Mouse (Mus musculus): ENCODE measurements around the gene Ppp1r8.
"Not testable (repeated sequence)": the region's sequence is repeated elsewhere in the genome, so short reads cannot be mapped to it uniquely, and the experiment has no call there.

Gene Ppp1r8

DNA sequence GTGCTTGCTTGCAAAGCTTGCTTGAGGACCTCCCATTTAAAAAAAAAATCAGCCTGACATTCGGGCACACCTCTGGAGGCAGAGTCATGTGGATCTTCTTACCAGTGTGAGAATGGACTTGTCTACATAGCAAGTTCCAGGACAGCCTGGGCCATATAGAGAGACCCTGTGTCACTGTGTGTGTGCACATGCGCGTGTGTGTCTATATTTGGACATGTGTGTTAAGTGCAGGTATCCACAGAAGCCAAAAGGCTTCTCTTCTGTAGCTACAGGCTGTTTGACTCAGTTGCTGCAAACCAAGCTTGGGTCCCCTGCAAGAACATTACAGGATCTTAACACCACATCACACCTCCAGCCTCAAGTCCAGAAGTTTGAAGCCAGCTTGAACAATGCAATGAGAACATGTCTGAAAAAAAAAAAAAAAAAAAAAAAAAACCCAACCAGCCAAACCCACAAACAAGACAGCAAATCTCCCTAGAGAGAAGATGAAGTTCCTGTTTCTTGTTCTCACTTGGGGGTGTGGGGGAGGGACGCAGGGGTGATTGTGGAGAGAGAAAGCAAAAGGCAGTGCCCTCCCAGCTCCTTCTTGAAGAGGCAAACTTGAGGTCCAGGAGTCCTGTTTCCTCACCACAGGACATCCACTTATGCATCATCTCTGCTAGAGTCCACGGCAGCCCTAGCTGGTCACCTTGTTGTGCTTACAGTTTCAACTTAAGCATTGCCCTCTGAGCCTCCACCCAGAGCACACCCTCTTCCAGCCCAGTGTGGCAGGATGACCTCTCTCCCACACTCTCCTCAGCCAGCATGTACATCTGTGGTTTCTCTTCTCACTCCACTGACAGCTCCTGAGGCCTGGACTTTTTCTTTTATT, 35.0 kb downstream of the Ppp1r8 start:
- no peak for DNase-seq (ENCODE audit: extremely low read depth, low read depth)

DNA sequence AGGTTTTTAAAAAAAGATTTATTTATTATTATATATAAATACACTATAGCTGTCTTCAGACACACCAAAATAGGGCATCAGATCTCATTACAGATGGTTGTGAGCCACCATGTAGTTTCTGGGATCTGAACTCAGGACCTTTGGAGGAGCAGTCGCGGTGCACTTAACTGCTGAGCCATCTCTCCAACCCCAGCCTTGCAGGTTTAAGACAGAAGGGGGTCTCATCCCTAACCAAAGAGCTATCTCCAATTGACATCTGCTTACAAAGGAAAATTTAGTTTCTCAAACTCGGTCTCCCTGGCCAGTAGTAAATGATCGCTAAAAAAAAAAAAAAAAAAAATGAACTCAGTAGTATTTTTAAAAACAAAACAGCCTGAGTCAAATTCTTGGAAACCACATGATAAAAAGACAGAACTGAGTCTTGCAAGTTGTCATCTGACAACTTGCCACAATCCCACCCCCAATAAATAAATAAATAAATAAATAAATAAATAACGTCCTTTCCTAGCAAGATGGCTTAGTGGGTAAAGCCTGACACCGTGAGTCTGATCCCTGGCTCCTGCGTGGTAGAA, 36.3 kb downstream of the Ppp1r8 start:
- no peak for DNase-seq (ENCODE audit: extremely low read depth, low read depth)

DNA sequence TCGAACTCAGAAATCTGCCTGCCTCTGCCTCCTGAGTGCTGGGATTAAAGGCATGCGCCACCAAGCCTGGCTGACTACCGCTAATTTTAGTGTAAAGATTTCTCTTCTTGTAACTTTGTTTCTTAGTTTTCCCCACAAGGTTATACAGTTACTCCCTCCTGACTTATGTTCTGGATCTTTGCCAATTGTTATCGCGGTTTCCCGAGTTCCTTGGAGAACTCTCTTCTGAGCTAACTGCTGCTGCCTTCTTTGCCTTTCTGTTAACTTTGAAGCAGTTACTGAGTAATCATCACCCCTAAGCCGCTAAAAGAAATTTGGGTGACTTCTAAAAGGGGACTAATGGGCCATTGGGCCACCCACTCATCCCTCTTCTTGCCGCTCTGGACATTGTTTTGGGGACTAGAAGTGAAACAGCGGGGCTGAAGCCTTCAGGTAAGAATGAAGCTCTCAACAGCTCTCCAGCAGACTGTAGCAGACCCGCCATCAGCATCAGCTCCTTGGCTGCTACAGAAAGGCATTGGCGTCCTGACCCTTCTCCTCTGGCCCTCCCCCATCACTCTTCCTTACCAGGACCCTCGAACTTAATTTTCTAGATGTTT, 37.3 kb downstream of the Ppp1r8 start:
- DNase-seq (ENCODE audit: extremely low read depth, low read depth) = peak; percentile 97

DNA sequence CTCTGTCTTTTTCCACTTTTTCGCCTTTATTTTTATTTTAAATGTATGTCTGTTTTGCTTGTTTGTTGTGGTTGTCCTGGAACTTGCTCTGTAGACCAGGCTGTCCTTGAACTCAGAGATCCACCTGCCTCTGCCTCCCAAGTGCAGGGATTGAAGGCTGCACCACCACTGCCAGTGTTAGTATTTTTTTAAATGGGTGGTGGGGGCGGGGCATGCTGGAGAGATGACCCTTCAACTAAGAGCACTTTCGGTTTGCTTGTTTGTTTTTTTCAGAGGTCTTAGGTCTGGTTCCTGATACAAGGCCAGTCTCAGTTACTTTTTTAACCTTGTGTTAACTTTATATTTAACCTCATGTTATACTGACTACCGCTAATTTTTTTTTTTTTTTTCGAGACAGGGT, 37.8 kb downstream of the Ppp1r8 start:
- DNase-seq (ENCODE audit: extremely low read depth, low read depth) = no peak

DNA sequence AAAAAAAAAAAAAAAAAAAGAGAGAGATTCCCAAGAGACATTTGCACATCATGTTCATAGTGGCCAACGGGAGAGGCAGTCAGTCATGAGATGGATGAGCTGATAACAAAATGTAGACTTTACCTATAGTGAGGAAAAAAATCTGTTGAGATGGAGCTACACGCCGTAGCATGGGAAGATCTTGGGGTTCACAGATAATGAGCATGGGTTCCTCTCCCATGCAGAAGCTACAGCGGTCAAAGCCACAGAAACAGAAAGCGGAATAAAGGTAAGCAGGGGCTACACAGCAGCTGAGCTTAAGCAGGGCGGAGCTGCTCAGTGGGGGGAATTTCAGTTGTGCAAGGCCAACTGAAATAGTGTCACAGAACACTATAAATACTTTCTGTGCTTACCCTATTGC, 38.6 kb downstream of the Ppp1r8 start:
- DNase-seq (ENCODE audit: extremely low read depth, low read depth) = peak; percentile 85

DNA sequence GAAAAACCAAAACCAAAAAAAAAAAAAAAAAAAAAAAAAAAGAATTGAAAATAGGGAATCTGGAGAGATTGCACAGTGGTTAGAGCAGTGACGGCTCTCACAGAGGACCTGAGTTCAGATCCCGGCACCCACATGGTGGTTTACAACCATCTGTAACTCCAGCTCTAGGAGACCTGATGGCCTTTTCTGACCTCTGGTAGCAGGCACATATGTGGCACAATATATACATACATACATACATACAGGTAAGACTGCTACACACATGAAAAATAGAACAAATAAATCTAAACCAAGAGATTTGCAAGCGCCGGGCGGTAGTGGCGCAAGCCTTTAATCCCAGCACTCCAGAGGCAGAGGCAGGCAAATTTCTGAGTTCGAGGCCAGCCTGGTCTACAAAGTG, 39.1 kb downstream of the Ppp1r8 start:
- no peak for DNase-seq (ENCODE audit: extremely low read depth, low read depth)

DNA sequence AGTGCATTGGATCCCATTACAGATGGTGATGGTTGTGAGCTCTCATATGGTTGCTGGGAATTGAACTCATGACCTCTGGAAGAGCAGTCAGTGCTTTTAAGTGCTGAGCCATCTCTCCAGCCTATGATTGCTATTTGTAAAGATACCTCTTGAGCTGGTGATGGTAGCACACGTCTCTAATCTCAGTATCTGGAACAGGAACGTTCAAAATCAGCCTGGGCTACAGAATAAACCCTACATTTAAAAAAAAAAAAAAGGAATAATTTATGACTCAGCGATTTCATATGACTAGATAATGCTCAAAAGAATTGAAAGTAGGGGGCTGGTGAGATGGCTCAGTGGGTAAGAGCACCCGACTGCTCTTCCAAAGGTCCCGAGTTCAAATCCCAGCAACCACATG, 39.8 kb downstream of the Ppp1r8 start:
- DNase-seq (ENCODE audit: extremely low read depth, low read depth) = no peak

DNA sequence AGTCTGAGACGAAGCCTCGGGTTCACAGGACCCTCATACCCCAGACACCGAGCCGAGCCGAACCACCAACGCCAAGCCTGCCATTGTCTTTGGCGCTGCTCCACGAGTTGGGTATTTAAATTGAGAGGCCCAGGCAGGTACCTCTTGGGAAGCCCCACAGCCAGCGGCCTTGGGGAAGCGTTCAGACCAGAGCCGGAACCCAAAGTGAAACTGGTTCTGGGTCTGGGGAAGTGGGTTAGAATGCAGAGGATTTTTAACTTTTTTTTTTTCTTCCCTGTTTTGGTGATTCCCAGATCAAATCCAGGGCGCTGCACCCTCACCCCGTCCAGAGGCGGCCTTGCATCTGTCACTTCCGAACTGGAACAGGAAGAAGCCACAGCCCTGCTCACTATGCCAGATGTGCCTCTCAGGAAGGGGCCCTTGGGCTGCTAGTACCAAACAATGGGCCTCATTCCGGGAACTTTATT, 40.8 kb downstream of the Ppp1r8 start:
- DNase-seq (ENCODE audit: extremely low read depth, low read depth) = no peak

DNA sequence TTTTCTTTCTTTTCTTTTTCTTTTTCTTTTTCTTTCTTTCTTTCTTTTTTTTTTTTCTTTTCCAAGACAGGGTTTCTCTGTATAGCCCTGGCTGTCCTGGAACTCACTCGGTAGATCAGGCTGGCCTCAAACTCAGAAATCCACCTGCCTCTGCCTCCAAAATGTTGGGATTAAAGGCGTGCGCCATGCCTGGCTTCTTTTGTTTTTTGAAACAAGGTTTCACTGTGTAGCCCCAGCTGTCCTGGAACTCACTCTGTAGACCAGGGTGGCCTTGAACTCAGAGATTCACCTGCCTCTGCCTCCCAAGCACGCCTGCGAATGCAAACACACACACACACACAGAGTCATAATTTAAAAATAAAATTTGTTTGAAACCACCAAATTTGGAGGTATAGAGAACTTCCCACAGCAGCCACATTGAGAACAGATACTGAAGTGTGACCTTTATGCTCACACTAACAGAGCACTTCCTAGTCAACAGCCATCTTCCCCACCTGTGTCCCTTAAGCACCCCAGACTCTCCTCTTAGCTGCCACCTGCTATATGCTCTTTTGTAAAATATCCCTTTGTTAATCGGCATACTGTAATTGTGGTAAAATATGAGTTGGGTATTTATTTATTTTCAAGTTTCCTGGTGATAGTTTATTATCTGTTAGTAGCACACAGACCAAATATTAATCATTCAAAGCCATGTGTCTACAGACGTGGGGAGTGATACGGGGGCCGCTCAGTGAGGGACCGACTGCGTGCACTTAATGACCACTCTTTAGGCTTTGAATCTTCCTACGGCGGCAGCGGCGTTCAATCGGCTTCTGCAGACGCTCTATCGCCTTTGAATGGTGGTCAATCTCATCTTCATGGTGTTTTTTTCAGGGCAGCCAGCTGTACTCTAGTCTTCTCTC, 41.5 kb downstream of the Ppp1r8 start:
- no peak for DNase-seq (ENCODE audit: extremely low read depth, low read depth)

DNA sequence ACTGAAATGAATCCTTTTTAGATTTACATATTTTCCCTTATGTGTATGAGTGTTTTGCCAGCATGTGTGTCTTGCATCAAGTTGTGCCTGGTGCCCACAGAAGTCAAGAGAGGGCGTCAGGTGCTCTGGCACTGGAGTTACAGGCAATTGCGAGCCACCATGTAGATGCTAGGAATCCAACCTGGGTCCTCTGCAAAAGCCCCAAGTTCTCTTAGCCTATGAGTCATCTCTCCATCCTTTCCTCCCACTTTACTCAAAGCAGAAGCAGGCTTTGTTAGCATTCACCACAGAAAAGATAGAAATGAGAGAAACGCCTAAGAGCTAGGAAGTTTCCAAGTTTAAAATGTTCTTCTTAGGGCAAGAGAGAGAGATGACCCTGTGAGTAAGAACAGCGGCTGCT, 43.1 kb downstream of the Ppp1r8 start:
- DNase-seq (ENCODE audit: extremely low read depth, low read depth) = no peak

DNA sequence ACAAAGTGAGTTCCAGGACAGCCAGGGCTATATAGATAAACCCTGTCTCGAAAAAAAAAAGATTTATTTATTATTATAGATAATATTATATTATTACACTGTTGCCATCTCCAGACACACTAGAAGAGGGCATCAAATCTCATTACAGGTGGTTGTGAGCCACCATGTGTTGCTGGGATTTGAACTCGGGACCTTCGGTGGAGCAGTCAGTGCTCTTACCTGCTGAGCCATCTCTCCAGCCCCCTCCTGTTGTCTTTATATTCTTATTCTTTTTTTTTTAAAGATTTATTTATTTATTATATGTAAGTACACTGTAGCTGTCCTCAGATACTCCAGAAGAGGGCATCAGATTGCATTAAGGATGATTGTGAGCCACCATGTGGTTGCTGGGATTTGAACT, 44.3 kb downstream of the Ppp1r8 start:
- not testable (repeated sequence) for DNase-seq (ENCODE audit: extremely low read depth, low read depth)

DNA sequence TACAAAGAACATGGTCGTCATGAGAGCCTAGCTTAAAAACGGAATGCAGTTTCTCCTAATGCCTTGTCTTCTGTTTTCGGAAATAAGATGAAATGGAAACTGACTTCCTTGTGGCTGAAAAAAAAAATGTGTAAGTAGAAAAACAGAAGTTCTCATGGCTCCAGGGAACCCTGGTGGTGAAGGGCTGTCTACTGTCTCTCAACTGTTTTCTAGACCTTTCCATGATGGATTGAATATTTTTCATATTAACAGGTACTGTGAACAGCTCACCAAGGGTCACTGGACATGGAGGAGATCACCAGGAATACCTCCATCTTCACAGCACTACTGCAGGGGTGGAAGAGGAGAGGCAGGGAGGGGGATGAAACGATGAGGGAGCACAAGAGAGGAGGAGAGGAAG, 44.9 kb downstream of the Ppp1r8 start:
- no peak for DNase-seq (ENCODE audit: extremely low read depth, low read depth)

DNA sequence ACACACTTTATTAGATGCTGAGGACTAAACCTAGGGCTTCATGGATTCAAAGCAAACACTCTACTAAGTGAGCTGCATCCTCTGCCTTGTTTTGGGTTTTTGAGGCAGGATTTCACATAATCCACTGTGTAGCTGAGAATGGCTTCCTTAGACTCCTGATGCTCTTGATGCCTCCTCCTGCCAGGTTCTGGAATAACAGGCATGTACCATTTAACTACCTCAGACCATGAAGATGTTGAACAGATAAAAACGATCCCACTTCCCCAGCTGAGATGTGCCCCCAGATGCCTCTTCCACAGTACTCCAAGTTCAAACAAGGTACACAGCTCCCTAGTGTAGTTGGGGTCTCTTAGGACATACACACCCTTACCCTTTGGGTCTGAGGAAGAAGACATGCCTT, 45.5 kb downstream of the Ppp1r8 start:
- no peak for DNase-seq (ENCODE audit: extremely low read depth, low read depth)

DNA sequence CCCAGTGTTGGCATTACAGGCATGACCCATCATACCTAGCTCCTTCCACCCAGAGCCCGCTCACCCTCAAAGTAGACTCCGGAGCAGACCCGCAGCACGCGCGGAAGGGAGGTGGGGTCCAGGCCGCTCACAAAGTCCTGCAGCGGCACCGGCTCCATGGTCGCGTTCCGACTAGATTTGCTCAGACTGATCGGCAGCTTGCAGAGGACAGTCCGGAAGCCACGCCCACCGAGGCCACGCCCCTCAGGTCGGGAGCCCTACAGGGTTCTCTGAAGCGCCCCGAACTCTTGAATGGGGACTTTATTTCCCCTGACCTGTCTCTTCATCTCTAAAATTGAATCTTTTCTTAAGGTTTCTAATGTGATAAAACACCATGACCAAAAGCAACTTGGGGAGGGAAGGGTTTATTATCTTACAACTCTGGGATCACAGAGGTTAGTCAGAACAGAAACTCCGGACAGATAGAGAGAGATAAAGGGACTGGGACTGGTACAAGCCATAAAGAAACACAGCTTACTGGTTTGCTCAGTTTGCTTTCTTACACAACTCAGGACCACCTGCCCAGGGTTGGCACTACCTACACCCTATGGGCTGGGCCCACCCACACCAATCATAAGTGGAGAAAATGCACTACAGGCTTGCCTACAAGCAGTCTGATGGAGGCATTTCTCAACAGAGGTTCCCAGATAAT, 46.6 kb downstream of the Ppp1r8 start, which contains the start of gene Themis2:
TSS of gene Themis2 (minus strand) at position 192 of the 691 bp plus-strand sequence.
- DNase-seq (ENCODE audit: extremely low read depth, low read depth) = no peak

DNA sequence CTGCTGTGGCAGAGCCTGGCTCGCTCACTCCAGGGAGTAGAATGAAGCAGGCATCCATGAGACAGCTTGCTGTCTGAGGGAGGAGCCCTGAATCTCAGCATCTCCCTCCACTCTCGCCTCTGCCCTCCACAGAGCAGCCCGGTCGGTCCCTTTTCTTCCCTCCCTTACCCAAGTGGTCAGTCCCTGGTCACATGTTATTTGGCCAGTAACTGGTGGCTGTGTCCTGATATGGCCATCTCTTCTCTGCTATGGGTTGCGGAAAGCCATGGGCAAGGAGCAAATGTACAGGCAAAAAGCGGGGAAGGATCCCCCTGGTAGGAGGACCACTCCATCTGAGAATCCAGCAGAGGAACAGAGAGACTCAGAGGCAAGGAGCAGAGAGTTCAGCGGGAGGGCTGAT, 47.8 kb downstream of the Ppp1r8 start:
- no peak for DNase-seq (ENCODE audit: extremely low read depth, low read depth)

DNA sequence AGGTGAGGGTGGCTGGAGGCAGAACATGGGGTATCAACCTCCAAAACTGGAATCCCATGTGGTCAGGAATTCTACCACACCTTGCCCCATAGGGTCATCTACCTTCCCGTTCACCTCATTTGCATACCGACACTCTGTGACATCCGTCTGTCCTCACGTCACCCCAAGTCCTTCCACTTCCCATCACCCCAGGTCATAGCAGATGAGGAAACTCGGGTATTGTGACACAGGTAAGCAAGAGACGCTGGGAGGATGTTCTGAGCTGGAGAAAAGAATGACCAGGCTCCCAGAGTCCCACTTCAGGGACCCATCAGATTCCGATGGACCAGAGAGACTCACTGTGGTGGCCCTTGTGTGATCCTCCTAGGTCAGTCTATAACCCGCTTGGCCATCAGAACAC, 48.2 kb downstream of the Ppp1r8 start:
- DNase-seq (ENCODE audit: extremely low read depth, low read depth) = no peak

DNA sequence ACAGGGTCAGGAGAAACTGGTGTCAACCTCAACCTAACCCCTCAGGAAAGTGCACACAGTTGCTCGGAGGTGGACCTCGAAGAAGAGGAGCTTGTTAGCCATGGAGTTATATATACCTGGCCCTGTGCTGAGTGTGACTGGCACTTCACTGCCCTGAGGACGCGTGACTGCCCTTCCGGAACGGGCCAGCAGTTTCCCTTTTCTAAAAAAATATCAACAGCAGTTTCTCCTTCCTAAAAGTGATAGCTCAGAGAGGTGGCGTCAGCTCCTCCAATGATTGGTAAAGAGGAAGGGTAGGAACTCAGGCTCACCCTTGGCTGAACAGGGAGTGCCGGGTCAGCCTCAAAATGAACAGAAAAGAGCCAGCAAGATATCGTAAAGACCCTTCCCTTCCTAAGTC, 48.9 kb downstream of the Ppp1r8 start:
- no peak for DNase-seq (ENCODE audit: extremely low read depth, low read depth)

DNA sequence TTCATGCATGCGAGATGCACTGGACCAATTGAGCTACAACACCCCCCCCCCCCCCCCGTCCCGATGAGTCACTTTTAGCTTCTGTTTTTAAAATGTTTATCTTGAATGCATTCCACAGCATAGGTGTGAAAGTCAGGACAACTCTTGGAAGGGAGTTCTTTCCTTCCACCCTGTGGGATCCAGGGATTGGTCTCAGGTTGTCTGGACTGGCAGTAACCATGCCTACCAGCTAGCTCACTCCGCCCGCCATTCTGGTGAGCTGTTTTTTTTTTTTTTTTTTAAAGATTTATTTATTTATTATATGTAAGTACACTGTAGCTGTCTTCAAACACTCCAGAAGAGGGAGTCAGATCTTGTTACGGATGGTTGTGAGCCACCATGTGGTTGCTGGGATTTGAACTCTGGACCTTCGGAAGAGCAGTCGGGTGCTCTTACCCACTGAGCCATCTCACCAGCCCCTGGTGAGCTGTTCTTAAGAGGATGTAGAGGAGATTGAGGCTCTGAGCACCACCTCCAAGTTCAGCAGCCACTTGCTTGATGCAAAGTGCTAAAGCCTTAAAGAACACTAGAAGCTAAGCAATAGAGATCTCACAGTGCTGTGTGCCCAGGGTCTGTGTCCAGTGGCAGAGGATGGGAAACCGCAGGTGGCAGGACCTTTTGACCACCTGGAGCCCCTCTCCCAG, 49.5 kb downstream of the Ppp1r8 start:
- DNase-seq (ENCODE audit: extremely low read depth, low read depth) = not testable (repeated sequence)

DNA sequence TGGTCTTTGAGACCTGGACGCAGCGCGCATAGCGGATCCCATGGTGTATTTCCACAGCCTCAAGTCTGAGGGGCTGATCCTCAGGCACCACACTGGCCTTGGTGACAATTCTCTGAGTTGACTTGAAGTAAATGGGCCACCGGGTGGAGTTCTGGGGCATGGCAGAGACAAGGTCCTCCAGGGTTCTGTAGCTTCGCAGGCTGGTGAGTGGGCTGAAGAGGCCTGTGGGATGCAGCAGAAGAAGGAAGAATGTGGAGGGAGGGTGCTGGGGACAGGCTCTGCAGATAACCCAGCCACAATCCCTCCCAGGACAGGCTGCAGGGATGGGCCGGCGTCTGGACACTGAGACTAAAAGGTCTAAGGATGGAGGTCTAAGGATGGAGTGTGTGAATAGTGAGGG, 53.2 kb downstream of the Ppp1r8 start:
- no peak for DNase-seq (ENCODE audit: extremely low read depth, low read depth)

DNA sequence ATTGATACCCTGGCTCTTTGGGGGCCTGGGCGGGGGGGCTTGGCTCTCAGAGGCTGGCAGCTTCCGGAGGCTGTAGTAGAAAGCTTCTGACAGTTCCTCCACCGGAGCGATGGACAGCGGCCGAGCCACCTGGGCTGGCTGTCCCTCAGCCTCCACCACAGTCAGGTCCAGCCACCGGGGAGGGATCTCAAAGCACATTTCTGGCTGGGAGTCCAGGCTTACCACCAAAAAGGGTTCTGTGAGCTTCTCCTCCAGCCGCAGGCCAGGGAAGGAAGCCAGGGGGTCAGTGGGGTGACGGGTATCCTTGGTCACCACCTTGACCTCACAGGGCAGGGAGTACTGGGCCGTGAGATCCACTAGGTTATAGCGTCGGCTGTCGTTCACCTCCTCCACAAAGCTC, 57.7 kb downstream of the Ppp1r8 start:
- no peak for DNase-seq (ENCODE audit: extremely low read depth, low read depth)
